Mouse (Mus musculus) neutrophil, adult 83 days (primary cell): ENCODE results near the gene Stab2. TPM values are rescaled to one million over a fixed set of nuclear protein-coding genes. Genes with fewer than 3 reads are reported as not detected.

Source experiments
- total RNA-seq, 2 experiments: library from RNA; stranded (reverse); gene quantifications; one replicate each; pipeline ENCODE4 v1.2.4; 2023

Stab2 gene
- 1 to 10 TPM in 1 of 2 experiments, under 1 TPM in 1; 0.55 to 2.2 TPM for total RNA-seq

GRCm38 (mm10) chr10:87007385-87008214, at the start of gene Stab2:
Gene Stab2, minus strand, starts transcription at chr10:87008025.

Other genes starting within 250 kb of the Stab2 start
- 1 to 10 TPM in 1 of 2 experiments, under 1 TPM in 1; 0.60 to 1.4 TPM for gene Gm49358, start 244.1 kb downstream of the Stab2 start, total RNA-seq
- 1 to 10 TPM; 2.6 to 3.9 TPM for gene Nt5dc3, start 229.0 kb downstream of the Stab2 start, total RNA-seq
- gene 1700113H08Rik, start 50.0 kb upstream of the Stab2 start, total RNA-seq = not detected